Mouse (Mus musculus): ENCODE data around the gene Ergic1. TPM values are rescaled to one million over a fixed set of nuclear protein-coding genes. Genes with fewer than 3 reads are reported as not detected.

The Ergic1 gene
- polyA plus RNA-seq, 1 experiment from 2014 or later: 96.1 TPM

DNA sequence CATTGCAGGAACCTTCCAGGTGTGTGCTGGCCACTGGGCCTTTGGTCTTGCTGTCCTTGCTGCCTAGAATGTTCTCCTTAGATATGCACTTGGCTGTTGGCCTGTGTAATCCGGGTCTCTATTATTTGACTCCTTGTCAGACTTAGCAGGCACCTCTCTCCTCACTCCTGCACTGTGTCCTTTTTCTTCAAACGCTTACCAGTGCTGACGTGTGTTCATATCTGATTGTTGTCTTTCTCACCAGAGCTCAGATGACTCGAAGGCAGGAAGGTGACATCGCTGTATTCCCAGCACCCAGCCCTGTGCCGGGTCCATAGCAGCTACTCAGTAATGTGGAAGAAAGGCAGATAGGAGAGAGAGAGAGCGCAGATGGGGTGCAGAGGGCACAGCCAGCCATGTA is 33.7 kb downstream of the Ergic1 start:
- ATAC-seq (replicated peaks; ENCODE audit: low FRiP score): peak; percentile 45; the same call in 1 of the 2 replicates
- 49% methylated on average over 7 of the region's 7 CpGs for WGBS
- Histone ChIP-seq H3K4me2 (peak overlapping the region; percentile 9; the same call in 1 of the 2 replicates), H3K4me3 (ENCODE audit: low read depth, low read length) (no peak overlapping the region), H3K9ac (ENCODE audit: low read depth, low read length) (0 out of 2 replicates have a peak overlapping the region, but pooled peaks have one; percentile 20), H3K4me1 (replicated peaks; ENCODE audit: control insufficient read depth, insufficient read depth, low read length) (peaks cover 23% of the 10 kb centered on the region), H3K9me3 (ENCODE audit: control insufficient read depth, low read length) (no peaks in the 10 kb centered on the region), H3K27ac (ENCODE audit: low read depth, low read length) (peak overlapping the region; percentile 43), H3K27me3 (replicated peaks; ENCODE audit: control insufficient read depth, insufficient read depth, low read length) (no peaks in the 10 kb centered on the region), H3K36me3 (ENCODE audit: control insufficient read depth, insufficient read depth, low read length) (no peaks in the 10 kb centered on the region)
- DNase-seq (ENCODE audit: low spot score): no peak

DNA sequence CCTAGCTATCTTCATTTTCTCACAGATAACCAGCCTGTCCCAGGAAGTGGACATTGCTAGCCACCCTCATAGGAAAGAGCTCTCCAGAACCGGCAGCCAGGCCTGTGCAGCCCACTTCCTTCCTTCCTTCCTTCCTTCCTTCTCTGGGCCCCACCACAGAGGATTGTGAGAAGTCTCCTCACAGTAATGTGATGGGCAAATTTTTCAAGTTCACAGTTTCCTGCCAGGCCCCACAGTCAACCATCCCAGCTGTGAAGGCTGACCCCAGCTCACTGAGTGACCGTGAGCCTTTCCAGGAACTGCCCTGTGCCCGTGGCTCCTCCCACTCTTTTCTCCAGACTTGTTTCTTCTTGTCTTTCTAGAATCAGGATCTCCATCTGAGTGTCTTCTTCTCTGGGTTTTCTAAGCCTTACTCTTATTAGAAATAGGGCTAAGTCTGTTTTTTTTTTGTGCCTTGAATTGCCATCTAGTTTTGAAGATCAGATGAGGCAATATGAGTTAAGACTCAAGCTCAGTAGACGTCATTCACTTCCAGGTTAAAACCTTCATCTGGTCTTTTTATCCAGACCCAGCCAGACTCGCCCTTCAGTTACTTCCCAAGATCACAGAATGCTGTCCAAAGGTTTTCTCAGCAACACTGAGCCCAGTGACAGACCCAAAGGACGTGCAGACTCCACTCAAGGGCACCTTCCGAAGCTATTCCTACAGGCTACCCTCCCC is 34.3 kb downstream of the Ergic1 start:
- Histone ChIP-seq H3K4me2 (peak overlapping the region; percentile 3; the same call in 1 of the 2 replicates), H3K36me3 (ENCODE audit: control insufficient read depth, insufficient read depth, low read length) (no peaks in the 10 kb centered on the region), H3K4me3 (ENCODE audit: low read depth, low read length) (no peak overlapping the region), H3K27me3 (replicated peaks; ENCODE audit: control insufficient read depth, insufficient read depth, low read length) (no peaks in the 10 kb centered on the region), H3K9me3 (ENCODE audit: control insufficient read depth, low read length) (no peaks in the 10 kb centered on the region), H3K9ac (ENCODE audit: low read depth, low read length) (peak overlapping the region; percentile 20; the same call in 1 of the 2 replicates), H3K27ac (ENCODE audit: low read depth, low read length) (peak overlapping the region; percentile 52), H3K4me1 (replicated peaks; ENCODE audit: control insufficient read depth, insufficient read depth, low read length) (peaks cover 25% of the 10 kb centered on the region)
- 44% methylated on average over 7 of the region's 7 CpGs for WGBS
- ATAC-seq (replicated peaks; ENCODE audit: low FRiP score) (peak; percentile 31), DNase-seq (ENCODE audit: low spot score) (no peak)

DNA sequence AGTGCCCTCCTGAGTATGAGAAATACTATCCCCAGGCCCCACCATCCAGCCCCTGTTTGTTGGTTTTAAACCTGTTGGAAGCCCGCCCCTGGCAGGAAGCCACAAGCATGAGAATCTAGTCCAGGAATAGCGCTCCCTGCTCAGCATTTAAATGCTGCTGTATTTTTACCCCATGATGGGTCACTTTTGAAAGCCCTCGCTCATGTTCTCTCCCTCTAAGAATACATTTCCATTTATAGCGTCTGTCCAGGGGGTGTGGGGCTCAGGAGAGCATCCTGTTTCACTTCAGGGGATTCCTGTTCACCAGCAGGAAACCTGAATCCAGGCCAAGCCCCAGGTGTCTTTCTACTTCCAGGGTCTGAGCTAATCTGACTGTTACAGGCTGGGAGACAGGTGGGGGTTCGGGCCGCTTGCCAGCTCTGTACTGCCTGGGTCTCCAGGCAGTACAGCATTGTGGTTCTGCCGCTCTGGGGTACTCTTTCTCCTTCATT is 34.9 kb downstream of the Ergic1 start:
- WGBS: 79% methylated on average over 7 of the region's 7 CpGs
- H3K4me3 ChIP-seq (ENCODE audit: low read depth, low read length): no peak overlapping the region
- peak overlapping the region; percentile 52; the same call in 1 of the 2 replicates for H3K27ac ChIP-seq (ENCODE audit: low read depth, low read length)

DNA sequence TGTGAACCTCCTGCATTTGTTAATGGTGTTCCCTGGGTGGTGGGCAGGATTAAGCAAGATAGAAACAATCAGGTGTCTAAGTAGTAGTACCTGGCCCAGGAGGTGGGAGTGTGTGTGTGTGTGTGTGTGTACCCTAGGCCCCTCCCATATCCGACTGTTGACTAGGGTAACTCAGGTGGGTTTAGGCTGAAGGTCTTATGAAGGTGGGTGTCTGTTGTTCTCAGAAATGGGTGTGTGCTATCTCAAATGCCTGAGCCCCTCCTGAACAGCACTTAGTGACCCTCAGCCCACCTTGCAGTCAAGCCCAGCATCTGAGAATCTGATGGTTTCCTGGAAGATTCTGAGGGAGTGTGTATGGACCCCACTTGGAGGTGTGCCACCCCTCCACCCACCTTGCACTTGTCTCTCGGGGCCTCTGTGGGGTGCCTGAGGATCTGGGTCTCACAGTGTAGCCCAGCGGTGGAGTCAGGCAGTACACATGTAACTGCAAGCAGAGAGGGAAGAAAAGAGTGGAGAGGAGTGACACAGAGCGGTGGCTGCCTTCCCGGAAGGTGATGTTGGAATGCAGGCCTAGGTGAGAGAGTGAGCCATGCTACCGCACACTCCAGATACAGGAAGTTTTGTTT is 35.7 kb downstream of the Ergic1 start:
- no peaks in the 10 kb centered on the region for H3K9me3 ChIP-seq (ENCODE audit: control insufficient read depth, low read length)
- no peaks in the 10 kb centered on the region for H3K36me3 ChIP-seq (ENCODE audit: control insufficient read depth, insufficient read depth, low read length)
- ATAC-seq (replicated peaks; ENCODE audit: low FRiP score) (no peak), DNase-seq (ENCODE audit: low spot score) (no peak)
- H3K4me3 ChIP-seq (ENCODE audit: low read depth, low read length): no peak overlapping the region
- H3K27me3 ChIP-seq (replicated peaks; ENCODE audit: control insufficient read depth, insufficient read depth, low read length): no peaks in the 10 kb centered on the region
- H3K4me1 ChIP-seq (replicated peaks; ENCODE audit: control insufficient read depth, insufficient read depth, low read length): peaks cover 38% of the 10 kb centered on the region
- no peak overlapping the region for H3K27ac ChIP-seq (ENCODE audit: low read depth, low read length)
- H3K4me2 ChIP-seq: no peak overlapping the region
- WGBS: 81% methylated on average over 6 of the region's 6 CpGs
- H3K9ac ChIP-seq (ENCODE audit: low read depth, low read length): no peak overlapping the region

More for the DNA sequence above, 34.9 kb downstream of the Ergic1 start:
- Histone ChIP-seq H3K36me3 (ENCODE audit: control insufficient read depth, insufficient read depth, low read length) (no peaks in the 10 kb centered on the region), H3K9me3 (ENCODE audit: control insufficient read depth, low read length) (no peaks in the 10 kb centered on the region), H3K4me2 (no peak overlapping the region), H3K4me1 (replicated peaks; ENCODE audit: control insufficient read depth, insufficient read depth, low read length) (peaks cover 30% of the 10 kb centered on the region), H3K9ac (ENCODE audit: low read depth, low read length) (no peak overlapping the region), H3K27me3 (replicated peaks; ENCODE audit: control insufficient read depth, insufficient read depth, low read length) (no peaks in the 10 kb centered on the region)
- no peak for DNase-seq (ENCODE audit: low spot score)
- ATAC-seq (replicated peaks; ENCODE audit: low FRiP score): no peak

DNA sequence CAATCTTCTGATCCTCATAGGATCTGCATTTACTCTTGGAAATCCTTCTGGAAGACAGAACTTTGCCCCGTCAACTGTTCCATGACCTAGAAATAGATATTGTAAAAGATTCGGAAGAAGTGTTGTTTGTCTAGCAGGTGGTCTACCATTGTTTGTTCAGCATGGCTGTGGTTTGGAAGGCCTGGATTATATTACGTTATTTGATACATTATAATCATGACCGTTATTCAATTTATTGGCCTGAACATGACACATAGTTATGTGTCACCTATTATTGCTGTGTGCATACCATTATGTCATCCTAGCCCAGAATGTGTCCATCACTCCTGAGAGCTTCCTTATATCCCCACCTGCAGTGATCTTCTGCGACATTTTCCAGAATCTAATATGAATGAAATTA is 37.6 kb downstream of the Ergic1 start:
- Histone ChIP-seq H3K9me3 (ENCODE audit: control insufficient read depth, low read length) (no peaks in the 10 kb centered on the region), H3K4me2 (no peak overlapping the region), H3K27me3 (replicated peaks; ENCODE audit: control insufficient read depth, insufficient read depth, low read length) (no peaks in the 10 kb centered on the region), H3K4me1 (replicated peaks; ENCODE audit: control insufficient read depth, insufficient read depth, low read length) (peaks cover 40% of the 10 kb centered on the region), H3K9ac (ENCODE audit: low read depth, low read length) (no peak overlapping the region), H3K27ac (ENCODE audit: low read depth, low read length) (no peak overlapping the region), H3K4me3 (ENCODE audit: low read depth, low read length) (no peak overlapping the region), H3K36me3 (ENCODE audit: control insufficient read depth, insufficient read depth, low read length) (no peaks in the 10 kb centered on the region)
- DNase-seq (ENCODE audit: low spot score) (no peak), ATAC-seq (replicated peaks; ENCODE audit: low FRiP score) (no peak)
- 91% methylated on average over 5 of the region's 5 CpGs for WGBS

DNA sequence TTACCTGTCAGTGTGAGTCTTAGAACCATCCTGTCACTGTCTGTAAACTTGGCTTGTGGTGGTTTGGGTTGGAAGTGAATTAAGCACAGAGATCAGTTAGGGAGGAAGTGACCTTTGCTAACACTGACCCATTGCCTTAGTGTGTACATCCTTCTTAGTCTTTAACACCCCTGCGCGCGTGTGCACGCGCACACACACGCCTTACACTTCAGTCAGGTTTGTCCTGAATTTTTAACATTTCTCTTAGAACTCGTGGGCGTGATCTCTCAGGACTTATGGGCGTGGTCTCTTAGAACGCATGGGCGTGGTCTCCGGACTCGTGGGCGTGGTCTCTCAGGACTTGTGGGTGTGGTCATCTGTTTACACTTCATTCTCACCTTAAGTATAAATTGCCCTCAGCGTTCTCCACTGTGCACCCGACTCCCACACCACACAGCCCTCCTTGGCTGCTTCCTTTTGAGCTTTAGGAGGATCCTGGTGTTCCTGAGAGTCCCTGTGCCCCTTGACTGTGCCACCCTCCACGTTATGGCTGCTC is 39.7 kb downstream of the Ergic1 start:
- no peak for DNase-seq (ENCODE audit: low spot score)
- Histone ChIP-seq H3K27me3 (replicated peaks; ENCODE audit: control insufficient read depth, insufficient read depth, low read length) (no peaks in the 10 kb centered on the region), H3K27ac (ENCODE audit: low read depth, low read length) (peak overlapping the region; percentile 1; the same call in 1 of the 2 replicates), H3K4me1 (replicated peaks; ENCODE audit: control insufficient read depth, insufficient read depth, low read length) (peaks cover 26% of the 10 kb centered on the region), H3K4me3 (ENCODE audit: low read depth, low read length) (no peak overlapping the region), H3K9ac (ENCODE audit: low read depth, low read length) (no peak overlapping the region), H3K9me3 (ENCODE audit: control insufficient read depth, low read length) (no peaks in the 10 kb centered on the region), H3K4me2 (no peak overlapping the region), H3K36me3 (ENCODE audit: control insufficient read depth, insufficient read depth, low read length) (no peaks in the 10 kb centered on the region)
- 59% methylated on average over 17 of the region's 17 CpGs for WGBS
- peak; percentile 45 for ATAC-seq (replicated peaks; ENCODE audit: low FRiP score)

DNA sequence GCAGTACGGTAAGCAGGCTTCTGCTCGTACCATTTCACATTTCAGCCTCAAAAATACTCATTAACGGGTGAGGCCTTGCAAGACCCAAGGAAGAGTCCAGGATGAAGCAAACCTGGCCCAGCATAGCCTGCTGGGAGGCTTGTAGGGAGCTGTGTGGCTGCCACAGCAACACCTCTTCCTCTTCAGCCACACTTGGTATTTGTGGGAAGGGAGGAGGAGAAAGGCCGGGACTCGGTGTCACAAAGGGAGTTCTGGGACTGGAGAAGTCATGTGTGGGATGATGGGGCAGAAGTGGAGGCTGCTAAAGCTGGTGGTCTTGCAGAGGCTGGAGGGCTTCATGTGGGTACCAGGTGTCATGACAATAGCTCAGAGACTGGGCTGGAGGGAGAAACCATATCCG is 40.2 kb downstream of the Ergic1 start:
- ATAC-seq (replicated peaks; ENCODE audit: low FRiP score): no peak
- Histone ChIP-seq H3K9ac (ENCODE audit: low read depth, low read length) (0 out of 2 replicates have a peak overlapping the region, but pooled peaks have one; percentile 5), H3K36me3 (ENCODE audit: control insufficient read depth, insufficient read depth, low read length) (no peaks in the 10 kb centered on the region), H3K4me1 (replicated peaks; ENCODE audit: control insufficient read depth, insufficient read depth, low read length) (peaks cover 20% of the 10 kb centered on the region), H3K4me2 (no peak overlapping the region), H3K27ac (ENCODE audit: low read depth, low read length) (peak overlapping the region; percentile 1; the same call in 1 of the 2 replicates), H3K4me3 (ENCODE audit: low read depth, low read length) (no peak overlapping the region), H3K27me3 (replicated peaks; ENCODE audit: control insufficient read depth, insufficient read depth, low read length) (no peaks in the 10 kb centered on the region), H3K9me3 (ENCODE audit: control insufficient read depth, low read length) (no peaks in the 10 kb centered on the region)
- WGBS: 73% methylated on average over 6 of the region's 6 CpGs
- no peak for DNase-seq (ENCODE audit: low spot score)

DNA sequence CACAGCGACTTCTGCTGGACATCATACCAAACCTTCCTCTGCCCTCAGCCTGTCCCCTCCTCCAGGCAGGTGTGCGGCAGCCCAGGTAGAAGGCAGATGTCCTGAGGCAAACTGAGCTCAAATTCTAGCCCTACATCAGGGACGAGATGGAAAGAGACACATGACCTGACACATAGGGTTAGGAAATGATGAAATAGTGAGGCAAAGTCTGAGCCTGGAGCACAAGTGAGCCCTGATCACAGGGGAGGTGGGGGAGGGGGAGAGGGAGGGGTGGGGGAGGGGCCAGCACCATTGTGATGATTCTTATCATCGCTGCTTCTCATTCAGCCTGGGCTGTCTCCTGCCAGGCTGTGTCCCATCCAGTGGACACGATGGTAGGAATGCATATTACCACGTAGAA is 40.6 kb downstream of the Ergic1 start:
- H3K4me3 ChIP-seq (ENCODE audit: low read depth, low read length): no peak overlapping the region
- H3K9me3 ChIP-seq (ENCODE audit: control insufficient read depth, low read length): no peaks in the 10 kb centered on the region
- peaks cover 17% of the 10 kb centered on the region for H3K4me1 ChIP-seq (replicated peaks; ENCODE audit: control insufficient read depth, insufficient read depth, low read length)
- no peaks in the 10 kb centered on the region; the same call in 1 of the 2 replicates for H3K36me3 ChIP-seq (ENCODE audit: control insufficient read depth, insufficient read depth, low read length)
- H3K27ac ChIP-seq (ENCODE audit: low read depth, low read length): peak overlapping the region; percentile 3; the same call in 1 of the 2 replicates
- H3K27me3 ChIP-seq (replicated peaks; ENCODE audit: control insufficient read depth, insufficient read depth, low read length): no peaks in the 10 kb centered on the region
- ATAC-seq (replicated peaks; ENCODE audit: low FRiP score) (0 out of 2 replicates have a peak, but pooled peaks have one; percentile 36), DNase-seq (ENCODE audit: low spot score) (no peak)
- H3K4me2 ChIP-seq: no peak overlapping the region
- WGBS: 62% methylated on average over 6 of the region's 6 CpGs
- no peak overlapping the region for H3K9ac ChIP-seq (ENCODE audit: low read depth, low read length)

All from liver, embryonic 11.5 days (tissue).